Mouse (Mus musculus) midbrain, embryonic 14.5 days (tissue): Measurements from ENCODE around the gene Zfp865. TPM values are rescaled to one million over a fixed set of nuclear protein-coding genes. Genes with fewer than 3 reads are reported as not detected.
"Not testable (repeated sequence)": the region's sequence is repeated elsewhere in the genome, so short reads cannot be mapped to it uniquely, and the experiment has no call there.

Source experiments
- ATAC-seq: fragments of 200-750 bp; cut with Nextera tagmentation; 2 replicates; pipeline ENCODE4 v1.8.0; 2017; ENCODE audit warnings: moderate number of reproducible peaks, moderate library complexity; ENCODE audit not compliant: low FRiP score, low TSS enrichment
- DNase-seq: peaks from one replicate; pipeline ENCODE4 v3.0.0-alpha.2; 2015
- H3K27ac ChIP-seq: fragments of 300-500 bp; sonication (generic); replicated peaks from 2 replicates; pipeline ENCODE4 v1.5.1; 2014; ENCODE audit warnings: mild to moderate bottlenecking, low read depth, low read length, moderate library complexity
- H3K27me3 ChIP-seq: fragments of 300-500 bp; sonication (generic); 2 replicates; pipeline ENCODE4 v1.6.1; 2014; ENCODE audit warnings: low read length, control low read depth, mixed read lengths; ENCODE audit not compliant: control insufficient read depth, insufficient read depth
- H3K36me3 ChIP-seq: fragments of 300-500 bp; sonication (generic); 2 replicates; pipeline ENCODE4 v1.6.1; 2014; ENCODE audit warnings: low read length, control low read depth; ENCODE audit not compliant: control insufficient read depth, insufficient read depth
- H3K4me1 ChIP-seq: fragments of 300-500 bp; sonication (generic); 2 replicates; pipeline ENCODE4 v1.6.1; 2014; ENCODE audit warnings: mild to moderate bottlenecking, antibody characterized with exemption, low read length, control low read depth; ENCODE audit not compliant: control insufficient read depth, insufficient read depth
- H3K4me2 ChIP-seq: fragments of 300-500 bp; sonication (generic); 2 replicates; pipeline ENCODE4 v1.6.1; 2014; ENCODE audit warnings: mild to moderate bottlenecking, low read length, moderate library complexity
- H3K4me3 ChIP-seq: fragments of 300-500 bp; sonication (generic); replicated peaks from 2 replicates; pipeline ENCODE4 v1.5.1; 2014; ENCODE audit warnings: low read depth, low read length
- H3K9ac ChIP-seq: fragments of 300-500 bp; sonication (generic); replicated peaks from 2 replicates; pipeline ENCODE4 v1.6.1; 2014; ENCODE audit warnings: mild to moderate bottlenecking, low read length, moderate library complexity
- H3K9me3 ChIP-seq: fragments of 300-500 bp; sonication (generic); 2 replicates; pipeline ENCODE4 v1.6.1; 2016; ENCODE audit warnings: low read length, control low read depth, mixed read lengths; ENCODE audit not compliant: control insufficient read depth
- WGBS: fragments of 180-500 bp; shearing (Covaris S2); extraction: QIAGEN DNeasy Blood & Tissue Kit; methylation state at CpG from one replicate; pipeline ENCODE4 v1.1.7; 2014; 5-methylcytosine and 5-hydroxymethylcytosine counted together
- polyA plus RNA-seq: library from polyadenylated mRNA; unstranded; fragments of >200 nt; fragmentation: Nextera tagmentation; extraction: Ambion mirVana; gene quantifications from 2 replicates; pipeline ENCODE4 v1.2.1, GENCODE M21; 2014

The Zfp865 gene
- polyA plus RNA-seq, 1 experiment from 2014 or later: 6.8 TPM

DNA sequence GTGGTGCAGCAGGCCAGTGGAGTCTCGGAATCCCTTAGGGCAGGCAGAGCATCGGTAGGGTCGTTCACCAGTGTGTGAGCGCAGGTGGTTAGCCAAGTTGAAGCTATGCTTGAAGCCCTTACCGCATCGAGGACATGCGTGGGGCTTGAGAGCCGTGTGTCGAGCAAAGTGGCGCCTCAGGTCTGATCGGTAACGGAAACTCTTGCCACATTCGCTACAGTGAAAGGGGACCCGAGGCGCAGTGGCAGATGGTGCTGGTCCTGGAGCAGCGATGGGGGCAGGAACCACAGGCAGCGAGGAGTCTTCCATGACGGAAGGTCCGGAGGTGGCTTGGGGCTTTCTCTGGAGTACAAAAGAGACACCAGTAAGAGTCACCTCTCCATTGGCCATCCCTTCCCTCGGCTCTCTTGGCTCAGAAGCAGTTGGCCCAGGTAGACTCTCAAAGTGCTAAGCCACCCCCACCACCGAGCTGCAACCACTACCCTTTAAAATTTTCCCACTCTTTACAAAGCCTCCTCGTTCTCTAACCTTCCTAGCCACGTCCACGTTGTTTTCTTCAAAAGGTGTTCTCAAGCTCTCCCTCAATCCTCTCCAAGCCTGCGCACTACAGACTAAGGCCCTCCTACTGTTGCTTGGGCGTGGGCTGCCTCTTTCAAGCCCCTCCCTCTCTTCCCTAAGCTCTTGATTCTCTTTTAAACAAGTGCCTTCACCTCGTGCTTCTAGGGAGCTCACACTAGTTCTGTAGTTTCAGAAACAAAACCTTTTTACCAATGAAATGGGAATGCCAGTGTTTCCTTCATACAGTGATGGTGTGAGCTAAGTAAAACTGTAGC is 7.3 kb upstream of the Zfp865 start:
- Histone ChIP-seq H3K4me2 (no peak overlapping the region), H3K36me3 (peaks cover 48% of the 10 kb centered on the region)
- 93% methylated on average over 27 of the region's 27 CpGs for WGBS

DNA sequence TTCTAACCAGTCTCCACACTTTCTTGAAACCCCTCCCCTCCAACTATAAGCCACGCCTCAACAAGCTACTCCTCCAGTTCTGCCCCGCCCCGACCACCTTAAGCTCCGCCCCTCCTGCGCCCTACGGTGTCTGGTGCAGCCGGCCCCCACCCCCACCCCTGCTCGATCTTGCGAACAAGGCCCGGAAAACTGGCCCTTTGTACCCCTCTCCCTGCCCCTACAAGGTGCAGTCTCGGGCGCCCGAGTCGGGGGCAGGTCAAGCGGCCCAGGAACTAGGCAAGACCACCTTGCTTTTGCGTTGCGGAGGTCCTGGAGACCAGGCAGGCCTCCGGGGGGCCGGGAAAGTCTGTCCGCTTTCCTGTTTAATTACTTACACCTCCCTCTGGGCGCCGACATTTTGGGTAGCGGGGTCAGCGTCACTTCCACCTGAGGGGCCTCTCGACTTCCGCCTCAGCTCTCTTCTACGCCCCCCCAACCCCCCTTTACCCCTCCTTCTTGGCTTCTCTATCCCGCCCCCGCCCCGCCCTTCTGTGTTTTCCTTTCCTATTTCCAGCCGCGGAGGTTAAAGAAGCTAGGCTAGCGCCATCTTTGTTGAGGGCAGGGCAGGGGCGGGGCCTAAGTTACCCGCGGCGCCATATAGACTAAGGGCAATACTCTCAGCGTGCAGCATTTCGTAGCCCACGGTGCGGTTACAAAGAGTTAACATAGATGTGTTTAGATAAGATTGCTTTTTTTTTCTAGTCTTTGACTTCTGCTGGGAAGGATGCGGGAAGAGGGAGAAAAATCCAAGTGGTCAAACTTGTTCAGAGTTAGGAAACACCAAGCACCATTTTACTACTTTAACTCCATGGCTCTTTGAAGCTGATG is 5.7 kb upstream of the Zfp865 start, which contains the start of the genes Zfp524 and Fiz1:
TSS of gene Zfp524 (plus strand) at position 165 of the 867 bp plus-strand sequence.
TSS of gene Fiz1 (minus strand) at position 447 of the 867 bp plus-strand sequence.
- Histone ChIP-seq H3K4me2 (peak within 1 kb of the TSS; percentile 64), H3K4me3 (peak within 1 kb of the TSS; percentile 74), H3K27ac (peak within 1 kb of the TSS; percentile 97), H3K9me3 (no peaks in the 10 kb centered on the region), H3K27me3 (no peaks in the 10 kb centered on the region), H3K9ac (peak within 1 kb of the TSS; percentile 73), H3K4me1 (0 out of 2 replicates have a peak, but pooled peaks cover 1% of the 10 kb centered on the region), H3K36me3 (peaks cover 32% of the 10 kb centered on the region)
- DNase-seq (peak; percentile 99), ATAC-seq (peak; percentile 85)
- under 1% methylated on average over 42 of the region's 42 CpGs for WGBS

More for the DNA sequence above, 7.3 kb upstream of the Zfp865 start:
- DNase-seq (no peak), ATAC-seq (no peak)
- Histone ChIP-seq H3K4me3 (no peak overlapping the region), H3K9me3 (no peaks in the 10 kb centered on the region), H3K27me3 (no peaks in the 10 kb centered on the region), H3K27ac (no peak overlapping the region), H3K4me1 (no peaks in the 10 kb centered on the region), H3K9ac (no peak overlapping the region)

DNA sequence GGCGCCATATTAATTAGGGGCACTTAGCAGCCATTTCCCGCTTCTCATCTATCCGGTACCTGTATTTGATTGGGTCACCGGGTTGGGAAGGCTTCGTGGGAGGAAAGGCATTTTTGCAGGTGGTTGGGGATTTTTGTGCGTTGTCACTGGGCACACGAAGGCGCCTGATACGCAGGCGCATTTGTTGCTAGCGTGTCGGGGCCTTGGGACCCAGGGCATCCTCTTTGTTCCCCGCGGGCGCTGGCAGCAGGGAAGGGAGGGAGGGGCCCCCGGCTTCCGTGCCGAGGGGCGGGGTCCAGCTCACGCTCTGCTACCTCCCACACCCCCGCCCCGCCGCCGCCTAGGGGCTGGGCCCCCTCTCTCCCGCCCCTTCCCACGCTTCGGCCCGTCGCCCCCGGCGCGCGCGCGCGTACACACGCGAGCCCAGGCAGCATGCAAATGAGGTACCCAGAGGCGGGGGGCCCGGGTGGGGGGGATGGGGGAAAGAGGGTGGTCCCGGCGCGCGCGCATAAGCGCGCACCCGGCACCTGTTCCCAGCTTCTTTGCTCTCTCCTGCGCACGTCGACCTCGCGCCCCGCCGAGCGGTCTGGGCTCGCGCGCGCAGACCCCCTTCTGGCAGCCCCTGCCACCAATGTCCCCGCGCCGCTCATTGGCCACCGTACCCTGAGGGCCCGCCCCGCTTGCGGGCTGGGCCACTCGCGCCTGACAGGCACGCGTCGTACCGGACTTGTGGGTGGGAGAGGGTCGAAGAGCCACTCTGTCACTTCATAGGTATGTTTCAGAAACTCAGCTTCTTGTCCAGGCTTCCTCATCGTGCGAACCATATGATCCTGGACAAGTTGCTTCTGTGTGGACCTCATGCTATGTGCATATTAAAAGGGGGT is 4.8 kb upstream of the Zfp865 start, which contains the start of gene Gm44973:
TSS of gene Gm44973 (plus strand) at position 379 of the 884 bp plus-strand sequence.
- Histone ChIP-seq H3K4me1 (0 out of 2 replicates have a peak, but pooled peaks cover 3% of the 10 kb centered on the region), H3K27me3 (no peaks in the 10 kb centered on the region), H3K27ac (peak within 1 kb of the TSS; percentile 97), H3K9me3 (no peaks in the 10 kb centered on the region), H3K4me3 (peak within 1 kb of the TSS; percentile 74), H3K9ac (peak within 1 kb of the TSS; percentile 73), H3K4me2 (peak within 1 kb of the TSS; percentile 64), H3K36me3 (peaks cover 23% of the 10 kb centered on the region)
- DNase-seq: peak; percentile 97
- peak; percentile 81 for ATAC-seq
- under 1% methylated on average over 58 of the region's 76 CpGs for WGBS

DNA sequence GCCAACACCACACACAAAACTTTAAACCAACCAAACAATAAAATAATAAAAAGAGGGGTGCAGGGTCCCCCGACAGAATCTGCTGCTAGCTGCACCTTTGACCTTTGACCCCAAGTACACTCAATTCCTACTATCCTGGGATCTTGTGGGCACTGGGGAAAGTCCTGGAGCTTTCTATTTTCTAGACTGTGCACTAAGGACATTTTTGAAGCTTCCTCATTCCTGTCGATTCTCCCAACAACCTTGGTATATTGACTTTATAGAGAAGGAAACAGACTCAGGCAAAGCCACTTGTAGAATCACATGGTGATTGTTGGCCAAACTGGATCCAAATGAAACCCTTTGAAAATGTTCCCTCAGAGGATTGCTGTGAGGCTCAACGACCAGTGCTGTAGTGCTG is 4.1 kb upstream of the Zfp865 start:
- no peak for ATAC-seq
- peak overlapping the region; percentile 64 for H3K9ac ChIP-seq
- 64% methylated on average over 3 of the region's 3 CpGs for whole genome bisulfite sequencing
- peak overlapping the region; percentile 74 for H3K4me3 ChIP-seq
- DNase-seq: no peak
- H3K27me3 ChIP-seq: no peaks in the 10 kb centered on the region
- H3K4me2 ChIP-seq: peak overlapping the region; percentile 64
- peaks cover 5% of the 10 kb centered on the region for H3K4me1 ChIP-seq
- H3K27ac ChIP-seq: peak overlapping the region; percentile 97
- peaks cover 16% of the 10 kb centered on the region for H3K36me3 ChIP-seq
- H3K9me3 ChIP-seq: no peaks in the 10 kb centered on the region

DNA sequence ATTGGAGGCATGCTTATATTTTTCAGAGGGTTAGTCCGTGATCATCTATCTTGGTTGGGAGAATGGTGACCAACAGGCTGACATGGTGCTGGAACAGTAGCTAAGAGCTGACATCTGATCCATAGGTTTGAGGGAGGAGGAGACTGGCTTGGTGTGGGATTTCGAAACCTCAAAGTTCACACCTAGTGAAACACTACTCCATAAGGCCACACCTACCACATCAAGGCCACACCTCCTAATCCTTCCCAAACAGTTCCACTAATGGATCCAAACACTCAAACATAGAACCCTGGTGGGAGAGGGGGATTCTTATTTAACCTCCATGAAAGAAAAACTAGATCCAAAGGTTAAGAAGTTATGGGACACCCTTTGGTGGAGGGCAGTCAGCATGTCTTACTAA is 3.3 kb upstream of the Zfp865 start:
- H3K9ac ChIP-seq: no peak overlapping the region
- peaks cover 12% of the 10 kb centered on the region for H3K4me1 ChIP-seq
- H3K4me2 ChIP-seq: no peak overlapping the region
- ATAC-seq (no peak), DNase-seq (no peak)
- no peak overlapping the region for H3K4me3 ChIP-seq
- WGBS: 98% methylated on average over 2 of the region's 2 CpGs
- H3K36me3 ChIP-seq: peaks cover 7% of the 10 kb centered on the region
- H3K27me3 ChIP-seq: no peaks in the 10 kb centered on the region
- H3K9me3 ChIP-seq: no peaks in the 10 kb centered on the region
- H3K27ac ChIP-seq: no peak overlapping the region

DNA sequence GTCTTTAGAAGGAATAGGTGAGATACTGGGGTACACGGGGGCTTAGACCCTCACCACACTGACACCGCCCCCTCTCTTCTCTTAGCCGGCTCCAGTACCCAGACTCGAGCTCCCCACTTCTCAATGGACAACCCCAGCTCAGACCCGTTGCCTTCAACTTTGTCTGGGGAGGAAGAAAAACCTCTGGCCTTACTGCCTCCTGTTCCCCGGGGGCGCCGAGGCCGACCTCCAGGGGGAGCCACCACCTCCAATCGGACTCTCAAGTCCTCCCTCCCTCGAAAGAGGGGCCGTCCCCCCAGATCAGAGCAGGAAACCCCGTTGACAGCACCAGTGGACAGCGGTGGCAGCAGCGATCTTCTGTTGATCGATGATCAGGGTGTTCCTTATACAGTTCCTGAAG is 2.8 kb upstream of the Zfp865 start:
- no peaks in the 10 kb centered on the region for H3K27me3 ChIP-seq
- no peak overlapping the region for H3K27ac ChIP-seq
- H3K4me2 ChIP-seq: no peak overlapping the region
- no peak overlapping the region for H3K9ac ChIP-seq
- H3K9me3 ChIP-seq: no peaks in the 10 kb centered on the region
- peaks cover 8% of the 10 kb centered on the region for H3K36me3 ChIP-seq
- ATAC-seq (no peak), DNase-seq (no peak)
- H3K4me3 ChIP-seq: no peak overlapping the region
- H3K4me1 ChIP-seq: peaks cover 12% of the 10 kb centered on the region
- 91% methylated on average over 16 of the region's 16 CpGs for WGBS

DNA sequence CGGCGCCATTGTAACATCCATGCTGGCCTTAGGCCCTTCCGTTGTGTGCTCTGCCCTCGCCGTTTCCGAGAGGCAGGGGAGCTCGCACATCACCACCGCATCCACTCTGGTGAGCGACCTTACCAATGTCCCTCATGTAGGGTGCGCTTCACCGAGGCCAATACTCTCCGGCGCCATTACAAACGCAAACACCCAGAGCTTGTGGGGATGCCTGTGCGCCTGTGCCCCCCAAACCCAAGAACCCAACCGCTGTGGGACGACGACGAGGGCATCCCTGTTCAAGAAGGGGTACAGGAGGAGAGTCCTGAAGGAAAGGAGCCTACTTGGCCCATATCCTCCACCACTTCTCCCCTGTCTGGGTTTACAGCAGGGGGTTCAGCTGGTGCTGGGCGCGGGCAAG is 2.2 kb upstream of the Zfp865 start:
- WGBS: 97% methylated on average over 21 of the region's 21 CpGs
- Histone ChIP-seq H3K9ac (no peak overlapping the region), H3K4me3 (no peak overlapping the region), H3K36me3 (peaks cover 8% of the 10 kb centered on the region), H3K27ac (no peak overlapping the region), H3K27me3 (no peaks in the 10 kb centered on the region), H3K9me3 (no peaks in the 10 kb centered on the region), H3K4me1 (peaks cover 12% of the 10 kb centered on the region), H3K4me2 (no peak overlapping the region)
- no peak for ATAC-seq
- no peak for DNase-seq

DNA sequence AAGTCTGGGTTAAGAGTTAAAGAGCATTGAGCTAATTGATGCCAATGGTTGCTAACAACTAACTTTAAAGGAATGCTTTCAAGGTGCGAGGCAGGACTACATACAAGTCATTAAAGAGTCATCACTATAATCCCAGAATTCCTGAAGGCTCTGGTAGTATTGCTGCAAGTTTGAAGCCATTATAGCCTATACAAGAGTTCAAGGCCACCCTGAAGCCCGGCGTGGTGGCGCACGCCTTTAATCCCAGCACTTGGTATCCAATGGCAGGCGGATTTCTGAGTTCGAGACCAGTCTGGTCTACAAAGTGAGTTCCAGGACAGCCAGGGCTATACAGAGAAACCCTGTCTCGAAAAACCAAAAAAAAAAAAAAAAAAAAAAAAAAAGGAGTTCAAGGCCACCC is 600 bp upstream of the Zfp865 start:
- DNase-seq, H3K9me3 ChIP-seq, H3K9ac ChIP-seq, ATAC-seq, H3K27me3 ChIP-seq, H3K27ac ChIP-seq: not testable (repeated sequence)
- Histone ChIP-seq H3K4me3 (peak overlapping the region; percentile 71), H3K4me2 (peak overlapping the region; percentile 76), H3K36me3 (peaks cover 21% of the 10 kb centered on the region), H3K4me1 (peaks cover 12% of the 10 kb centered on the region)
- 31% methylated on average over 8 of the region's 8 CpGs for whole genome bisulfite sequencing
